Mouse (Mus musculus) hindbrain, embryonic 13.5 days (tissue): ENCODE results near the gene Tex35. TPM values are rescaled to one million over a fixed set of nuclear protein-coding genes. Genes with fewer than 3 reads are reported as not detected.

Experiments used
- ATAC-seq: fragments of 200-750 bp; cut with Nextera tagmentation; 2 replicates; pipeline ENCODE4 v1.8.0; 2017; ENCODE audit warnings: moderate TSS enrichment; ENCODE audit not compliant: low FRiP score
- H3K27ac ChIP-seq: fragments of 300-500 bp; sonication (generic); 2 replicates; pipeline ENCODE4 v1.5.1; 2015; ENCODE audit warnings: inconsistent platforms, mild to moderate bottlenecking, moderate library complexity
- H3K27me3 ChIP-seq: fragments of 300-500 bp; sonication (generic); 2 replicates; pipeline ENCODE4 v1.6.1; 2015; ENCODE audit warnings: mild to moderate bottlenecking, inconsistent platforms
- H3K36me3 ChIP-seq: fragments of 300-500 bp; sonication (generic); 2 replicates; pipeline ENCODE4 v1.6.1; 2015; ENCODE audit warnings: mild to moderate bottlenecking, inconsistent platforms
- H3K4me1 ChIP-seq: fragments of 300-500 bp; sonication (generic); replicated peaks from 2 replicates; pipeline ENCODE4 v1.6.1; 2015; ENCODE audit warnings: inconsistent platforms
- H3K4me2 ChIP-seq: fragments of 300-500 bp; sonication (generic); 2 replicates; pipeline ENCODE4 v1.6.1; 2015; ENCODE audit warnings: inconsistent platforms, mild to moderate bottlenecking, moderate library complexity
- H3K4me3 ChIP-seq: fragments of 300-500 bp; sonication (generic); 2 replicates; pipeline ENCODE4 v1.5.1; 2015; ENCODE audit warnings: mild to moderate bottlenecking, inconsistent platforms
- H3K9ac ChIP-seq: fragments of 300-500 bp; sonication (generic); 2 replicates; pipeline ENCODE4 v1.6.1; 2015; ENCODE audit warnings: mild to moderate bottlenecking, inconsistent platforms
- H3K9me3 ChIP-seq: fragments of 300-500 bp; sonication (generic); 2 replicates; pipeline ENCODE4 v1.6.1; 2016; ENCODE audit warnings: inconsistent platforms
- WGBS: fragments of 180-500 bp; shearing (Covaris S2); methylation state at CpG from one replicate; pipeline ENCODE4 v1.1.7; 2015; 5-methylcytosine and 5-hydroxymethylcytosine counted together
- polyA plus RNA-seq: library from polyadenylated mRNA; unstranded; fragments of >200 nt; fragmentation: Nextera tagmentation; extraction: Ambion mirVana; gene quantifications from 2 replicates; pipeline ENCODE4 v1.2.1, GENCODE M21; 2015

Gene Tex35
- not detected in 2 replicates for polyA plus RNA-seq

DNA sequence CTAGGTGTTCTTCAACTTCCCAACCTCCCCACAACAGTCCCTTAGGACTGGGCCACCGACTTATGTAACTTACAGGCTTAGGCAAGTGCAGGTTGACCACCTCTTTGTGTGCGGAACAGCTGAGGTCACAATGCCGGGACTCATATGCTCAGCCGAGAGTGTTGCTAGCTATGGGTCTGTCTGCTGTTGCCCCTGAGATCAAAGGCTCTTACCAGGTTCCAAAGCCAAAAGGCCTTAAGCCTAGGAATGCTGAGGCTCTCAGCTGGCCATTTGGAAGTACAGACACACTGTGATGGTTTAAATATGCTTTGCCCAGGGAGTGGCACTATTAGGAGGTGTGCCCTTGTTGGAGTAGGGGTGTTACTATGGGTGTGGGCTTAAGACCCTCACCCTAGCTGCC lies at the start of gene Tex35:
TSS of gene Tex35 (minus strand) at position 101 of the 400 bp plus-strand sequence.
- peaks cover 6% of the 10 kb centered on the region; the same call in 1 of the 2 replicates for H3K4me1 ChIP-seq
- H3K9me3 ChIP-seq: no peaks in the 10 kb centered on the region
- H3K9ac ChIP-seq: no peak within 1 kb of the TSS
- ATAC-seq: no peak
- WGBS: 89% methylated on average over 4 of the region's 4 CpGs
- no peak within 1 kb of the TSS for H3K4me3 ChIP-seq
- H3K27ac ChIP-seq: no peak within 1 kb of the TSS
- no peak within 1 kb of the TSS for H3K4me2 ChIP-seq
- H3K27me3 ChIP-seq: no peaks in the 10 kb centered on the region
- H3K36me3 ChIP-seq: no peaks in the 10 kb centered on the region

DNA sequence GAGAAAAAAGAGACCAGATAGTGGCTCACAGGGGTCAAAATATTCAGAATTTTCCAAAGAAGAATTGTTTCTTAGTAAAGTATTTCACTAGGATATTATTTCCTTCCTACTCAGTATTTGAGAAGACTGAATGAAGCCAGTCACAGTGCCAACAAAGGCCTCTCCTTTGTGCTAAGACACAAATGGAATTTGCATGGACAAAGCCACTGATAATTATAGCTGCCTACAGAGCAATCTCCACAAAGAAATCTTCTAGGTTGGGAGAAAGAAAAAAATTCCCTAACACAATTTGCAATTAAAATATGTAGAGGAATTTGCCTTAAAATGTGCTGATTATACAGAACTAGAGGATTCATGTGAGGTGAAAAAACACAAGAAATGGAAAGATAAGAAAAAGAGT lies 45.3 kb upstream of the Tex35 start:
- ATAC-seq: no peak
- Histone ChIP-seq H3K4me3 (no peak overlapping the region), H3K27ac (no peak overlapping the region), H3K9me3 (no peaks in the 10 kb centered on the region), H3K9ac (no peak overlapping the region), H3K27me3 (no peaks in the 10 kb centered on the region), H3K4me2 (no peak overlapping the region), H3K4me1 (no peaks in the 10 kb centered on the region), H3K36me3 (peaks cover 24% of the 10 kb centered on the region)

DNA sequence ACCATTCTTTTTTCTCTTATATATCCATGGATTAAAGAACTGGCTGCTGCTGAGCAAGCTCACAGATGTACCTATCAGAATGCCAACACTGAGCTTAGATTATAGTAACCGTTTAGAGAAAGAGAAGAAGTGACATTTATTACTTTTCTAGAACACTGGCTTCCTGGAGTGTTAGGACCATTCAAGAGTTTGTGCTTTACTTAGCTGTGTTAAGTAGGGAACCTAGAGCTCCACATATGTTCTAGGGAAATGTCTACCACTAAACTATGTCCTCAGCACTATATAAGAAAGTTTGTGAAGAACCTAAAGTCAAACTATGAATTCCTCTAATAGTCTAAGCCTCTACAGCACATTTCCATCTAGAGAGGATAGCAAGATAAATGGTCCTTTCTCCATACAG lies 41.6 kb upstream of the Tex35 start:
- H3K9ac ChIP-seq: no peak overlapping the region
- no peaks in the 10 kb centered on the region for H3K4me1 ChIP-seq
- 89% methylated on average over 1 of the region's 1 CpGs for WGBS
- no peak overlapping the region for H3K27ac ChIP-seq
- no peaks in the 10 kb centered on the region for H3K27me3 ChIP-seq
- no peak for ATAC-seq
- no peaks in the 10 kb centered on the region for H3K9me3 ChIP-seq
- H3K4me3 ChIP-seq: no peak overlapping the region
- H3K36me3 ChIP-seq: peaks cover 25% of the 10 kb centered on the region
- no peak overlapping the region for H3K4me2 ChIP-seq

DNA sequence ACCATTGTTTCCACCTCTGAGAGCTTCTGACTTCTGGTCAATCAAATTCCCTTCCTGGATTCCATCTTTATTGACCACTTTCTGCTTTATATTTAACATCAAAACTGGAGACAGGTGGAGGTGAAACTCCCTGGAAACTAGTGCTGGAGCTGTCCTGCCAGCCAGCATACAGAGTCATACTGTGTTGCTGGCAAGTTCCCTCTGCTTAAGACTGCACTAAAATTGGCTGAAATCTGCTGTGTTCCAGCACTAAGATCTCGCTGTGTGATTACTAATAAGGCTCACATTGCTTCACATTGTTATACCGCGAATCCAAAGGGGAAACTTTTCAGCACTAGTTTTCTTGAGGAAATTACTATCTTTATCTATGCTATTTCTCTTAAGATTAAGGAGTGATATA lies 36.1 kb upstream of the Tex35 start:
- Histone ChIP-seq H3K9ac (no peak overlapping the region), H3K4me2 (no peak overlapping the region), H3K36me3 (peaks cover 44% of the 10 kb centered on the region), H3K9me3 (no peaks in the 10 kb centered on the region), H3K27ac (no peak overlapping the region), H3K4me3 (no peak overlapping the region), H3K4me1 (peaks cover 5% of the 10 kb centered on the region; the same call in 1 of the 2 replicates), H3K27me3 (no peaks in the 10 kb centered on the region)
- WGBS: 96% methylated on average over 3 of the region's 3 CpGs
- no peak for ATAC-seq

DNA sequence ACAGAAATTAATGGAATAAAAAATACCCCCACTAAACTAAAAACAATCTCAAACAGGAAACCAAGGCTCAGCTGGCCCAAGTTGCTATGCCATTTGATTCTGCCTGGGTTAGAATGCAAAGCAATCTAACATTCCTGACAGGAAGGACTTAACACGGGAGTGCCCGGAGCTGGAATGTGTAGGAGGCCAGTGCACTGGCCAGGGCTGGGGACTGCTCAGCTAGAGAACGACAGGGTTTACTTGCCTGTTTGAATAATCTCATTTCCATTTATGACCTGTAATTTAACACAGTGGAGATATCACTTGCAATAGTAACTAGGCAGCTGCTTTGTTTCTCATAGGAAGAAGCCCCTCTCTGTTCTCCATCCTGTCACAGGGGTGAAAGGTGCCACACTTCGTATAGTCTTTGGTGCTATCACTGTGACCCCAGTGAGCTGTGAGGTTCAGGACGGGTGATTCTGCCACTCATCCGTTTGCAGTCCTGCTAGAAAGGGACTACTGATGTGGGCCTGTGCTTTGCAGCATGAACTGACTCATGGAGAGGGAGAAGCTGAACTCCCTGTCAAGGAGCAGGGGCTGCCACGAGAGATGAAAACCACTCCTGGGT lies 34.9 kb upstream of the Tex35 start:
- Histone ChIP-seq H3K9me3 (no peaks in the 10 kb centered on the region), H3K27me3 (no peaks in the 10 kb centered on the region), H3K4me1 (peaks cover 5% of the 10 kb centered on the region; the same call in 1 of the 2 replicates), H3K4me2 (no peak overlapping the region), H3K9ac (no peak overlapping the region), H3K36me3 (peaks cover 48% of the 10 kb centered on the region), H3K4me3 (no peak overlapping the region), H3K27ac (0 out of 2 replicates have a peak overlapping the region, but pooled peaks have one; percentile 24)
- no peak for ATAC-seq
- WGBS: 44% methylated on average over 7 of the region's 7 CpGs

DNA sequence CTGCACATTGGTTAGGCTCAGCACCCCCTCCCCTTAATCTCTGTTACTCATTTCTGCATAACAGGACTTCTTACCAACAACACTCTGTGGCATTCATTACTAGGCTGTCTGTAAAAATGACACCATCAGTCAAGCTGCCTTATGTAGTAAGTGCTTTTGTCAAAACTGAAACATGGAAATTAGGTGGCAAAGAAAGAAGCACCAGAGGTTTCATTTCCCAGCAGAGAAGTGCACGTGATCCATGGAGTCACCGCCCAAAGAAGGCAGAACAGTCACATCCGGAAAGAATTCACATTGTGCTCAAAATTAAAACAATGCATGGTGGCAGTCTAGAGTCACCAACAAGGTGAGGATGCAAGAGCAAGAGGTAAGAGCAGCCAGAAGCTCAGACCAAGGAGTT lies 32.5 kb upstream of the Tex35 start:
- Histone ChIP-seq H3K9me3 (no peaks in the 10 kb centered on the region), H3K4me1 (peaks cover 12% of the 10 kb centered on the region; the same call in 1 of the 2 replicates), H3K36me3 (peaks cover 29% of the 10 kb centered on the region), H3K4me2 (no peak overlapping the region), H3K9ac (no peak overlapping the region), H3K4me3 (no peak overlapping the region), H3K27me3 (no peaks in the 10 kb centered on the region), H3K27ac (no peak overlapping the region)
- 89% methylated on average over 3 of the region's 3 CpGs for WGBS
- ATAC-seq: no peak

DNA sequence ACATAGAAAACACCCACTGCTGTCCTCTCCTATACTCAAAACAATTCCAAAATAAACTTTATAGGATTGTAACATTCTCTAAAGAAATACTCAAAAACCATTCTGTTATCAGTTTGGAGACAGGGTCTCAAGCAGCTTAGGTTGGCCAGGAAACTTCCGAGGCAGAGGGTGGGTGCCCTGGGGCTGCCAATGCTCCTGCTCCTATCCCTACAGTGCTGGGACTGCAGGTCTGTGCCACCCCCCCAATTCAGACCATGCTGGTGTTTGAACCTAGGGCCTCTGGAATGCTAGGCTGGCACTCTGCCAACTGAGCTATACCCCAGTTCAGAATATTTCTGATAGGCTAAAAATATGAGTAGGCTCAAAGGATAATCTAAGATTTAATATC lies 29.4 kb upstream of the Tex35 start:
- no peak overlapping the region for H3K4me3 ChIP-seq
- no peaks in the 10 kb centered on the region for H3K9me3 ChIP-seq
- no peak overlapping the region for H3K27ac ChIP-seq
- H3K36me3 ChIP-seq: peaks cover 29% of the 10 kb centered on the region
- 0 out of 2 replicates have a peak, but pooled peaks cover 7% of the 10 kb centered on the region for H3K4me1 ChIP-seq
- WGBS: 96% methylated on average over 1 of the region's 1 CpGs
- no peak for ATAC-seq
- no peak overlapping the region for H3K4me2 ChIP-seq
- H3K9ac ChIP-seq: no peak overlapping the region
- H3K27me3 ChIP-seq: no peaks in the 10 kb centered on the region

DNA sequence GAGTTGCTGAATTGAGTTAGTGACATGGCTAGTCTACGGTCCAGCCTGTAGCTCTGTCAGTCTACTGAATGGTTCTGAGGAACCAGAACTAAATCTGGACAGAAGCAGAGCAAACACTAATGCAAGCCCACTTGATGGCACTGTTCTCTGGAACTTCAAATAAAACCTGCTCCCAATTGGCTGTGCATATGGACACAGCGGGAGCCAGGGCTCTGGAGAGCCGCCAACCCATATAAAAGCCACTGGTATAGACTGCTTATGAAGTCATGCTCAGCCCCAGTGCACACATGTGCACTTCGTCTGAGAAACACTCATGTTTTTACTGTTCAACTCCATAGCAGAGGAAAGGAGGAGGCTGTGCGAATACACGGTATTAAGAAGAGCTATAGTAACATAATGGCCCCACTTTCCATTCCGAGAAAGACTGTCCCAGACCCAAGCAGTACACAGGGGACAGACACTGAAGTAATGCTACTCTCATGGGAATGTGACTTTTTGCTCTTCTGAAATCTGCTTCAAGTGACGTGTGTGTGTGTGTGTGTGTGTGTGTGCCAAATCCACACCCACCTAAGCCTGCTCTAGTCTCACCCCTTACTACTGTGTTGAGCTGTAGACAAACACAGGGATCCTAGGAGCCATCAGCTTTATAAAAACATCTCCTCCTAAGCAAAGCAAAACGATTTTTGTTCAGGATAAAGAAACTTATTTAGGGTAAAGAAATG lies 28.8 kb upstream of the Tex35 start:
- Histone ChIP-seq H3K27me3 (no peaks in the 10 kb centered on the region), H3K27ac (no peak overlapping the region), H3K4me2 (no peak overlapping the region), H3K9ac (no peak overlapping the region), H3K9me3 (no peaks in the 10 kb centered on the region), H3K4me1 (0 out of 2 replicates have a peak, but pooled peaks cover 7% of the 10 kb centered on the region), H3K4me3 (no peak overlapping the region), H3K36me3 (peaks cover 29% of the 10 kb centered on the region)
- ATAC-seq: no peak
- 81% methylated on average over 9 of the region's 9 CpGs for WGBS

DNA sequence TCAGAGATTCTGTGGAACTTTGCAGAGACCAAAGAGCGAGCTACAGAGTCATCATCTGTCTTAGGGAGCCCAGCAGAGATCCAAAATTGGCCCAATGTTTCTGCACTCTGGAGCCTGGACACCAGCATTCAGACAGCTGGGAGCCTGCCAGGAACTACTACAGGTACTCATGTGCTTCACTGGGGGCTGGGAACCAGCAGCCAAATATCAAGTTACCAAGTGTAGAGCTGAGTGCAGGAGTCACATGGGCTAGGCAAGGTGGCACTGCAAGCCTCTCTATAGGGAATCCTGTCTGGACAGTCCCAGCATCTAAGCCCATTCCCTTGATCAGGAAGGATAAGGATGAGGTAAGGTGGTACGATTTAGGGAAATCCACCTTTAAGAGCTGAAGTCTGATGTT lies 19.7 kb upstream of the Tex35 start:
- no peak overlapping the region for H3K27ac ChIP-seq
- 98% methylated on average over 2 of the region's 2 CpGs for WGBS
- H3K4me1 ChIP-seq: no peaks in the 10 kb centered on the region
- H3K9ac ChIP-seq: no peak overlapping the region
- H3K4me2 ChIP-seq: no peak overlapping the region
- no peaks in the 10 kb centered on the region for H3K9me3 ChIP-seq
- no peaks in the 10 kb centered on the region for H3K27me3 ChIP-seq
- no peak overlapping the region for H3K4me3 ChIP-seq
- peaks cover 8% of the 10 kb centered on the region; the same call in 1 of the 2 replicates for H3K36me3 ChIP-seq
- ATAC-seq: no peak

DNA sequence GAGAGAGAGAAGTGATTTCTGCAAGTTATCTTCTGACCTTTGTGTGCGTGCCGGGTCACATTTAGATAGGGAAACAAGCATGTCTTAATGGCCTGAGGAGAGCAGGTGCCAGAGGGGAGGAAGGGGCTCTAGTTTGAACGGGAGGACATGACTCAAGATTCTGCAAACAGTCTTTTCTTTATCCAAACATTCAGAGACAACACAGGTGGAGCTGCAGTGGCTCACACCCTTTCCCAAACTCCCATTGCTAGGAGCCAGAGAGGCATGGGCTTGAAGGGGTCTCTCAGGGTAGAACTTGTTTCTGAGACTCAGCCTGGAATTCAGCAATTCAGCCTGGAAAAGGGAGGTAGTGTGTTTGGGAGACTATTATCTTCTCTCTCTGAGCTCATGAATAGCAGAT lies 15.4 kb upstream of the Tex35 start:
- Histone ChIP-seq H3K27ac (no peak overlapping the region), H3K9ac (no peak overlapping the region), H3K36me3 (0 out of 2 replicates have a peak, but pooled peaks cover 4% of the 10 kb centered on the region), H3K27me3 (no peaks in the 10 kb centered on the region), H3K4me3 (no peak overlapping the region), H3K9me3 (no peaks in the 10 kb centered on the region), H3K4me1 (no peaks in the 10 kb centered on the region), H3K4me2 (no peak overlapping the region)
- ATAC-seq: no peak
- 88% methylated on average over 3 of the region's 3 CpGs for WGBS

DNA sequence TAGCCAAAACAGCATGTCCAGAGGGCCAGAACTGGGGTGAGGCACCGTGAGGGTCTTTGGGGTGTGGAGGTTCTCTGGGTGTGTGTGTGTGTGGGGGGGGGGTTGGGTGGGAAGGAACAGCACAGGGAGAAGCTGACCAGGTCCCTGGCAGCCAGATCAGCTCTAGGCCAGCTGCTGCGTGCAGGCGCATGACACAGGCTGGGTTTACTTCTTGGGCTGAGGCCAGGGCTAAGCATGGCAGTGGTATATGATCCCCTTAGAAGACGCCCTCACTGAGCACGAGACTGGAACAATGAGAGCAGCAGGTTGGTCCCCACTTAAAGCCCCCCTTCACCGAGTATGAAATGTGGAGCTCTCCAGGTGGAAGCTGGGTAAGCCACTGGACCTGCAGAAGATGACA lies 10.7 kb upstream of the Tex35 start:
- ATAC-seq: no peak
- Histone ChIP-seq H3K4me1 (no peaks in the 10 kb centered on the region), H3K36me3 (no peaks in the 10 kb centered on the region; the same call in 1 of the 2 replicates), H3K27me3 (no peaks in the 10 kb centered on the region), H3K27ac (no peak overlapping the region), H3K9ac (no peak overlapping the region), H3K4me2 (no peak overlapping the region), H3K9me3 (no peaks in the 10 kb centered on the region), H3K4me3 (no peak overlapping the region)
- 86% methylated on average over 6 of the region's 6 CpGs for WGBS

DNA sequence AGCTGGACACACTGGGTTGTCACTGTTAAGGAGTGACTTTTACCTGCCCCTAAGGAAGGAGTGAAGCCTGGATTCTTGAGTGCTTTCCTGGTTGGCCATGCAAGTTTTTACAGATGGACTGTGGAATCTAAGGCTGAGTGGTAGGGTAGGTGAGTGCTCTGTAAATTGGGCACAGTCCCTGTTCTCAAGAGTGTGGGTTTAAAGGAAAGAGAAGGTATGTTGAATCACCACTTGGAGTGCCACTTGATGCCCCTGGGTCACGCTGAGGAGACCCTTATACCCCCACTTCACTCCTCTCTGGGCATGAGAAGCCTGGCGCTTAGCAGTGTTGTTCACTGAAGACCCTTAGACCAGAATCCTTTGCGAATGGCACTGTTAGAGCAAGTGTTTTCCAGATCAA lies 9.0 kb upstream of the Tex35 start:
- Histone ChIP-seq H3K4me2 (no peak overlapping the region), H3K9me3 (no peaks in the 10 kb centered on the region), H3K27ac (no peak overlapping the region), H3K9ac (no peak overlapping the region), H3K4me1 (no peaks in the 10 kb centered on the region), H3K27me3 (no peaks in the 10 kb centered on the region), H3K4me3 (no peak overlapping the region), H3K36me3 (no peaks in the 10 kb centered on the region; the same call in 1 of the 2 replicates)
- ATAC-seq: no peak
- WGBS: 96% methylated on average over 3 of the region's 3 CpGs

DNA sequence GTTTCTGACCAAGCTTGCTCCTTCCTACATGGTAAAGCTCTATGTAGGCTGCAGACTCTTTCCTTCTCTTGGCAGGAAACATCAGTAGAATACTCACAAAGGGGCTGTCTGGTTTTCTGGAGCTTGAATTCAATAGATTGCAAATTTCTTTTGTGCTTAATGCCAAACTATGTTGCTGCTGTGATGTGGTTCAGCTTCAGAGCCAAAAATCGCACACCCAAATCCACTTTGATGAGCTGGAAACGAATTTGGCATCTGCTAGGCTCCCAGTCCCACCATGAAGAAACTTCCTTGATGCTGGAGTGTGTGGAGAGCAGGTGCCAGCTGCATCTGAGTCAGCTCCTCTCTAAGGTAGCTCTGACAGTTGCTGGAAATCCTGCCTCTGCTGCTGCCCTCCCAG lies 6.0 kb upstream of the Tex35 start:
- Histone ChIP-seq H3K4me2 (no peak overlapping the region), H3K4me1 (peaks cover 6% of the 10 kb centered on the region; the same call in 1 of the 2 replicates), H3K36me3 (no peaks in the 10 kb centered on the region; the same call in 1 of the 2 replicates), H3K4me3 (no peak overlapping the region), H3K27me3 (no peaks in the 10 kb centered on the region), H3K27ac (no peak overlapping the region), H3K9me3 (no peaks in the 10 kb centered on the region), H3K9ac (no peak overlapping the region)
- 79% methylated on average over 2 of the region's 2 CpGs for WGBS
- ATAC-seq: no peak
